Mouse (Mus musculus) monocyte, adult 2 months (primary cell): ENCODE measurements around the gene Layn.

ENCODE experiments used
- DNase-seq, 2 experiments: peaks; one replicate each; pipeline ENCODE4 v3.0.0; 2022; ENCODE audit warnings: low spot score in 2 of 2, low read depth in 1 of 2

The Layn gene

DNA sequence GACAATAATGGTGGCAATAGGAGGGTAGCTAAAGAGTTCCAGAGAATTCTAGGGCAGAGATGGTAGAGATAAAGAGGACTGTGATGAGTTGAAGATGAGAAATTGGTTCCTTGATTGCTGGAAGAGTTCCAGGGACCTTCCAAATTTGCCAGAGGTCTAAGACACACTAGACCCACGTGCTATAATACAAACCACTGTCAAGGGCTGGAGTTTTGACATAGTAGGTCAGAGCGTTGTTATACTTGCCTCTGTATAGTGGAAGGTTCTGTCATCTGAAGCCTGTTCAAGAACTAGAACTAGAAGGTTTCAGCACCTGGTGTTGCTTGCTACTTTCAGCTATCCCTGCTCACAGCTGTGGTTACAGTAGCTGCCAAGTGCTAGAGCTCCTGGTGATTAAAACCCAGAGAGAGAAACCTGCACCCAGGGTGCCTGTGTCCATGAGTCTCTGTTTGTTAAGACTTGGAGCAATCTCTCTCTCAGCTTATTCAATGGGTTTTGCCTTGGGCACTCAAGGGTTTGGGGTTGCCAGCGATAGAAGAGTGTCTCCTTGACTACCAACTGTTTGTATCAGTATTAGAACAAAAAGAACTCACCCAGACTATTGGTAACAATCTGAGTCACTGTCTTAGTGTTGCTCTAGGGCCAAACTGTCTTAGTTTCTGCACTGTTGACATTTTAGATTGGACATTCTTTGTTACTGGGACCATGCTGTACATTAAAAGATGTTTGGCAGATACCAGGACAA lies 43.9 kb downstream of the Layn start:
- DNase-seq, result no peak

DNA sequence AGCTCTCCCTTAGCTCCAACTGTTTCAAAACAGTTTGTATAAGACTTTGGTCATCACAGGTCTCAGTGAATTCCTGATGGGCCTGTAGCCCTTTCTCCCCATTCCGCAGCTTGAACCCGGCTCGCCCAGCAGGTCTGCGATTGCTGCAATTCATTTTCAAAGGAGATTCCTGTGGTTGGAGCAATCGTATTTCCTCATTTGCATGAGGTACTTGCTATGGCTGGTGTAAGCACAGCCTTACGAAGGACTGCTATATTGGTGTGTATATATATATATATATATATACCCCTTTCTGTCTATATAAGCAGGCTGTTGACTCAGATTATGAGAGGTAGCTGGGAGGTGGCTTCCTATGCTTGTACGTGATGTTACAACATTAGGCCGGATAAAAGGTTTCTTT lies 44.6 kb downstream of the Layn start:
- DNase-seq, result no peak

DNA sequence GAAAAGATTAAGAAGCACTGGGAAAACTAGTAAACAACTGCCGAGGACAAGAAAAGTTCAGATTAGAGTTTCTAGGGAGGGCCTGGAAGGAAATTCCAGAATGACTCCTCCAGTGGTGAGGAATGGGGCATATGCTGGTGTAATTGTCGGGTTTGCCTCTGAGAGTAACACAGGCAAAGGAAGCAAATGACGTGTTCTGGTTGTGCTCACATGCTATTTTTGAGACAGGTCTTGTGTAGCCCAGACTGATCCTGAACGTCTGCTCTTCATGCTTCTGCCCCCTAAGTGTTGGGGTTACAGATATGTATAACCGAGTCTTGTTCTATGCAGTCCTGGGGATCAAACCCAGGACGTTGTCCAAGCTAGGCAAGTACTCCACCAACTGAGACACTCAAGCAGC lies 45.3 kb downstream of the Layn start:
- no peak for DNase-seq

DNA sequence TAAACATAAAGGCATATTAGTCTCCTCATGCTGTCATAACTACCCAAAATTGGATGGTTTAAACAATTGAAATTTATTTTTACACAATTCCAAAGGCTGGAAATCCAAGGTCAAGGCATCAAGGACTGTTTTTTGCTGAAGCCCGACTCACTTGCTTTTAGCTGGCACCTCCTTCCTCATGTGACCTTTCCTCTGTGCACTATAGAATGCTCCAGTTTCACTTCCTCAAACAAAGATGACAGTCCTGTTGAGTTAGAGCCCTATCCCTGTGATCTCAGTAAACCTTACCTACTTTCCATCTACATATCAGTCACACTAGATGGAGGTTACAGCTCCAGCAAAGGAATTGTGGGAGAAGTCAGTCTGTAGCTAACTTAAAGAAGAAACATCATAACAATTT lies 46.7 kb downstream of the Layn start:
- DNase-seq, result no peak

DNA sequence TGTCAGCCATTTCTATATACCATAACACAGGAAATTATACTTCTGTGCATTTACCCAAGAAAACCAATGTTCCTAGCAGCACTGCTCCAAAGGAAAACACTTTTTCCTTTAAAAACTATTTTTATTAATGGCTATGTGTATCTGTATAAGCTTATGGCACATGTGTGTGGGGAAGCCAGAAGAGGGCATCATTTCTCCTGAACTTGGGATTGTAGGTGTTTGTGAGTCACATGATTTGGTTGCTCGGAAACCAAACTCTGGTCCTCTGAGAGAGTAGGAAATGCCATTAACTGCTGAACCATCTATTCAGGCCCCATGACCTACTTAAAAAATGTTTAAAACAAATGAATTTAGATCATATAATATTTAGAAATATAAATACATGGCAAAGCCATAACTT lies 49.9 kb downstream of the Layn start:
- DNase-seq, result no peak

DNA sequence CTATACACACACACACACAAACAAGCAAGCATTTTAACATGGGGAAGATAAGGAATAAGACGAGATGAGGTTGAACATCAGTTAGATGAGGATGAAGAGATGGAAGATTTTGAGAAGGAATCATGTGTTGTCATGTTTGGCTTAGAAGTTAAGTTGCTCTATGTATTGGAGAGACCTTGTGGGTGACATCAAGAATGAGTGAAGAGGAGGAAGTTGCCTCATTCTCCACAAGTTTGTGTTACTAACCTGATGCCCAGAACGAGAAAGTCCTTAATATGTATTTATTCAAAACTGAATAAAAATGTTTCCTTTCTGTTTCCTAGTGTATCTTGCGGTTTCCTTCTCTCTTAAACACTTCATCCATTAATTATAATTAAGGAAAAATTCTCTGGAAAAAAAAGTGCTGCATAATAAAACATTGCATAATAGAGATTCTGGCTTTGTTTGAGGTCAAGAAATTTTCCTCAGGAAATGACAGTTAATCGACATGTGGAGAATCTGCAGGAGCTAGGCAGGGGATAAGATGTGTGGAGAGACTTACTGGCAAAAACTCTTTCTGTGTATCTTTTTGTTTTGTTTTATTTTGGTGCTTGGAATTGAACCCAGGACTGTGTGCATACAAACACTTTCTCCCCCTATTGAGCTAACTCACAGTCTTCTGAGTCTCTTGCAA lies 55.6 kb downstream of the Layn start:
- DNase-seq, result no peak

DNA sequence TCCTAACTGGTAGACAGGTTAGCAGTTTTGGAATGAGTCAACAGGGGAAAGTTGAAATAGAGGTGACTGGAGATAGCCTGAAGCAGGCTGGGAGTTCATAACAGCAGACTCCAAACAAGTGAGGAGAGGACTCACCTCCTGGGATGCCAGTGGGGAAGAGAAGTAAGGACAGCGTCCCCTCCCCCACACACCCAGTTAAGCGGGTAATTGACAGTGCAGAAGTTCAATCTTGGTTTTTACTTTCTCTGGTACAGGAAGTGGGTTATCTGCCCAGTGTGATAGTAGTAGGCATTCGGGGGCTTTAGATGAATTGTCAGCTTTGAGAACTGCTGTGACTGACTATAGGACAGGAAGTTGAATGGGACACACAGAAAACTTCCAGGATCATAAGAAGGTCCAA lies 56.5 kb downstream of the Layn start:
- DNase-seq, result no peak

DNA sequence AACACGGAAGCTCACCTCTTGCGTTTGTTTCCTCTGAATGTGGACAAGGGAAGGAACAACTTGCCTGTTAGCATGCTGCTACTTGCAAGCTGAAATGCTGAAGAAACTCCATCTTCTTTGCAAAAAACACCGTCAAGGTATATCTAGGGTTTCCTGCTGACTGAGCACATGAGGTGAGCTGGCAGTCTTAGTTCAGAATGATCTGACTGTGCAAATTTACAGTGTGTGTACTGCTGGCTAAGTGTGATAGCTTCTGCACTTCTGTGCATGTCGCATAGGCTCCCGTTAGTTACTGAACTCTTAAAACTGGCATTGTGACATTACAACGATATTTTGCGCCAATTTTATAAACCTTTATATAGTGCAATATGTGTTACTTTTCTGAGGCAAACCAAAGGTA lies 57.2 kb downstream of the Layn start:
- no peak for DNase-seq

DNA sequence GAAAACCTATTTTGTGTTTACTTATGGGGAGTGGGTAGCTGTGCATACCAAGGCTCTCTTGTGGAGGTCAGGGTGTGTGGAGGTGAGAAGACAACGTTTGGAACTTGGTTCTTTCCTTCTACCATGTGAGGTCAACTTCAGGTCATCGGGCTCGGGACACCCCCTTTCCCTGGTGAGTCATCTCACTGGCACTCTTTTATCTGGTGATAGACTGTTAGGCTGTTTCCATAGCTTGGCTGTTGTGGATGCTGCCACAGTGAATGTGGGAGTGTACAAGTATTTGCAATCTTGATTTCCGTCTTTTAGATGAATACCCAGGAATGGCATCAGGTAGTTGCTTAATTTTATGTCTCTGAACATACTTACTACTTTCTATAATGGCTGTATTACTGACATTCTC lies 61.2 kb downstream of the Layn start:
- no peak for DNase-seq

DNA sequence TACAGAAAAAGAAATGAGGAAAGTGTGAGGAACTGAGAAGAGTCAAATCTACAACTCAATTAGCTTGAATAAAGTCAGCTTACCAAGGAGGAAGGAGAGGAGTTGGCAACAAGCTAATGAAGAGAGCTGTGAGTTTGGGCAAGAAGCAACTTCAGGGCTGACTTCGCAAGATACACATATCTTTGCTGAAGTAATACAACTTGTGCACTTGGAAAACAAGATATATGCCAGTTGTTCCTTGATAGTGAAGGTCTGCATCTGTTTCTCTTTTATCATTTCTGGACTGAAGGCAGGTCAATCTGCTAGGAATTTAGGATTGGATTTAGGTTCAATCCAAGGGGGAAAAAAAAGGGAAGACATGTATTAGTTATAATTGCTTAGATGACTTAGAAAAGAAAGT lies 63.2 kb downstream of the Layn start:
- DNase-seq, result no peak

DNA sequence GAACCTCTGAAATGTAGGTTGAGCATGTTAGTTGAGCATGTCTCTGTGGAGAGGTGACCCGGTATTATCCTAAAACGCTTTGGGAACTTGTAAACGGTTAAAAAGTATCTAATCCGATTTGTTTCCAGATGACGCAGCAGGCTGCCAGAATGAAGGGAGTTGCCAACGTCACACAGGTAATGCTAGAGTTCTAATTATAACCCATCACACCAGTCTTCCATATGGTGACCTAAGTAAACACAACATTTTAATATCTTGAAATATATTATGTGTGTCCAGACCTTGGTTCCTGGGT lies 67.3 kb downstream of the Layn start:
- no peak for DNase-seq

DNA sequence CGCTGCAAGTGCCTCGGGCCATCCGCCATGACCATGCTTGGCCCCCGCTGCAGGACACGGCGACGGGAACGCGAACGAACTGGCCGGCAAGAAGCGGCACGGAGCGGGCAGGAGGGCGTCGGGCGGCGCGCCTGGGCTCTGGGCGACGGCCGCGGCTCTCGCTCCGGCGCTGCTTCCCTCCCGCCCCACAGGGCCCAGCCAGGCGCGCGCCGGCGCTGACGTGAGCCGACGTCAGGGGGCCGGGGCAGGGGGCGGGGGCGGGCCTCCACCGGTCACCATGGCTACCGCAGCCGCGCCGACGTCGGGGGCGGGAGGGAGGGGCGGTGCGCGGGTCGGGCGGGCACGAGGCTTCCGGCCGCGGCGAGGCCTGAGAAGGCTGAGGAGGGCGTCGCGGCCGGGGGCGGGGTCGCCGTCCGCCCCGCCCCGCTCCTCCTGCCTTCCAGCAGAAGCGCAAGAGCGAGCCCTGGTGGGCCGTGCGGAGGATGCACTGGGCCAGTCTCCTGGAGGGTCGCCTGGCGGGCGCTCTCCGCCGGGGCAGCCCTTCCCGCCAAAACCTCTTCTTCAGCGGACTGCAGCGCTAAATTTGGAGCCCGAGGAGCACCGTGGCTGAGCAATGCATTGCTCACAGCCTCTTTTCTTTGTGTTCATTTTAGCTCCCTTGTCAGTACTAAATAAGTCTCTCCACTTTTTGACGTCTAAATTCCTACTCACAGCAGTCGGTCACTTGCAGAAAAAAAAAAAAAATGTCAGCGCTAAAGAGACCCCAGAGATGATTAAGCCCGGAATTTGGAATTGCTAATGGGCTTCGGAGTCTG lies 67.8 kb downstream of the Layn start, which contains the start of gene Sik2:
TSS of gene Sik2 (minus strand) at position 233 of the 815 bp plus-strand sequence.
- DNase-seq, result peak; percentile 61 to 84

DNA sequence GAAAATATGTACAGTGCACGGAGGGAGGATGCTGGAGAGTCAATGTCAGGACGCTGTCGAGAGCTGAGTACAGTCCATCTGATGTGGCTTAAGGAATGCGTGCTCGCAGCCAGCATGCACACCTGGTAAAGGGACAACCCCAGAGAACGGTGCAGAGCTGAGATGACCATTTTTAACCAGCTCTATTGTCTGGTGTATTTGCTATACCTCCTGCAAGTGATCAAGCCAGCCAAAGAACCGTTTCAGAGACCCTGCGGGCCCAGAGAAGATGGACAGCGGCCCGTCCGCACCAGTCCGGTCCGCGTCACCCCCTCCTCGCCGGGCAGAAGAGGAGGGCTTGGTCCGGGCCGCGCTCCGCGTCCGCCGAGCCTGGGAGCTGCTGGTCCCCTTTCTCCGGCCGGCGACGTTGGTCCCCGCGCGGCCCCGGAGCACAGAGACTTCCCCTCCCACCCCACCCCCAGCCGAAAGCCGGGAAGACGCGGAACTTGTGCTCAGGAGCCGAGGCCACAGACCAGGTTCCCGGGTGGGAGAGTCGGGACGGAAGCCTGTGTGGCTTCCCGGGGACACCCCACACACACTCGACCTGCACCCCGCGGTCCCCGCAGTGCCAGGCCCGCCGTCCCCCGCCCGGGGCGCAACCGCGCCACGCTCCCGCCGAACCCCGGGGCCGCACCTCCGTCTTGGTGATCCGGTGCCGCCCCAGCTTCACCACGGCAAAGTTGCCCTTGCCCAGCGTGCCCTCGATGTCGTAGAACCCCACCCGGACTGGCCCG lies 68.6 kb downstream of the Layn start:
- no peak for DNase-seq

DNA sequence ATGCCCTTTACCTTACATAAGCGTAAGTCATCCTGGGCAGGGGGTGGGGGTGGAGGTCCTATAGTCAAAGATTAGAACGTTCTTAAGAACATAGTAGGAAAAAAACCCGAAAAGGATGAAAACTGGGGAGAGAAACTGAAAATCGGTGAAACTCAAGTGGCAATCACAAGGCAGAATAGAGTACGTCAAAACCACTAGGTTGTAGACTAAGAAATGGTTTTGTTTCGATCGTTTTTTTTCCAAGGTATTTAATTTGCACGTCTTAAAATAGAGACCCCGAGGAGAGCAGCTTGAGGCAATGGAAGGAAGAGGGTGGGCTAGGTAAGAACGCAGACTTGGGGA lies 69.2 kb downstream of the Layn start:
- DNase-seq, result no peak

DNA sequence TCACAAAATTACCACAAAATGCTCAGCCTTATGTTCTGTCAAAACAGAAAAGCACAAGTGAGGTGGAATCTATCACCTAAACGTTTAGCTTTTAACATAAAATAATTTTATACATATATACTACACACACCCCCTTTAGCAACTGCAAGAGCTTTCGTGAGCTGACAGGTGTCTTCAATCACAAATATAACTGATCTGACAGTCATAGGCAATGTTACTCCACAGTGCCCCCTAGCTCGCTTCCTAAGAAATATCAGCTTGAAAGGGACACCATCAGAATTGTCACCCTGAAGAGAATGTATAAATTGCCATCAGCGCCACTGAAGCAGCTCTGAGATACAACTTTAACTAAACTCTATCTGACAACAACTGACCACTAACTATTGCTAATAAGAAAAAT lies 70.0 kb downstream of the Layn start:
- DNase-seq, result peak in 1 of 2 experiments; percentile 21
